Mouse (Mus musculus) retina, postnatal 1 day (tissue): ENCODE measurements around the gene Fam122b.

Experiments used
- DNase-seq: peaks from one replicate; pipeline ENCODE4 v3.0.0-alpha.2; 2012

Gene Fam122b

DNA sequence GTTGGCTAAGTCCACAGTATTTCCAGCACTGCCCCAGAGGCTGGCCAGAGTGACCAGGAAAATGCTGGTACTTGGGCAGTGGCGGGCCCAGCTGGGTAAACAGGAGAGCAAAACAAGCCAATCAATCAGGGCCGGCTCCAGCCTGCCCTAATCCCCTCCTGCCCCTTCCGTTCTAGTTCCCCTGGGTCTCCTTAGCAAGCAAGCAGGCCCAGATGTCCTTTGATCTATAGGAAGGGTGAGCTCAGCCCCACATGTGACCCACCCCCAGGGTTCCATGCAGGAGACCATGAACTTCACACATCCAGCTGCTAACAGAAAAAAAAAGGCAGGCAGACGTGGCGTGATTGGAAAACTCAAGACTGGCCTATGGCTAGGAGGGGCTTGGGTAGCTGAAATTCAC lies 73.2 kb downstream of the Fam122b start:
- no peak for DNase-seq
